ENCODE assay signal across 18 mouse cellular contexts in the genomic region with DNA sequence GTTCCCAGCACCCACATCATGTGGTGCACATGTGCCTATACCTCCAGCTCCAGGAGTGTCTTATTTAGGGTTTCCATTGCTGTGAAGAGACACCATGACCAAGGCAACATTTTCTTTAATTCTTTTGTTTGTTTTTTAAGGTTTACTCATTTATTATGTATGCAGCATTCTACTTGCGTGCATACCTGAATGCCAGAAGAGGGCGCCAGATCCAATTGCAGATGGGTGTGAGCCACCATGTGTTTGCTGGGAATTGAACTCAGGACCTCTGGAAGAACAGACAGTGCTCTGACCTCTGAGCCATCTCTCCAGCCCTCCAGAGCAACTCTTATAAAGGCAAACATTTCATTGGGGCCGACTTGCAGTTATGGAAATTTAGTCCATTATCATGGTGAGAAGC. TPM values are rescaled to one million over a fixed set of nuclear protein-coding genes. Genes with fewer than 3 reads are reported as not detected.
DNase-seq lines count a peak whose midpoint lies in the region; TF ChIP-seq lines count a peak whose summit lies in the region.
"Had no signal": no experiment of that assay in that cellular context is flagged by ENCODE, and none has a peak within 500 bp of the region (broad histone marks: within the 10 kb centered on the region; RNA-seq: fewer than 3 reads in every experiment).

No protein-coding gene starts in this region.

- H3K9me3 ChIP-seq in E14TG2a.4 (ENCODE audit: low read length) = no peaks in the 10 kb centered on the region
- H3K9me3 ChIP-seq: embryonic facial prominence, embryonic 10.5 days; heart, embryonic 12.5 days; midbrain, embryonic 10.5 days; neural tube, embryonic 12.5 days had no signal

- H3K4me3 ChIP-seq in gastrocnemius, adult 2 months = no peak overlapping the region
- no peak overlapping the region for H3K4me3 ChIP-seq in layer of hippocampus, adult 2 months
- no peak overlapping the region for H3K4me3 ChIP-seq in E14TG2a.4 (replicated peaks; ENCODE audit: low read length)
- H3K4me3 ChIP-seq: embryonic facial prominence, embryonic 10.5 days; heart, embryonic 12.5 days; hindbrain, embryonic 12.5 days; midbrain, embryonic 10.5 days; neural tube, embryonic 12.5 days had no signal

- DNase-seq in gastrocnemius, adult 2 months = no peak
- DNase-seq in gastrocnemius, adult 8-10 months (ENCODE audit: low spot score in 2 of 2) = no peak
- no peak for DNase-seq in layer of hippocampus, adult 2 months (ENCODE audit: low spot score in 2 of 2)
- DNase-seq in layer of hippocampus, adult 9-11 months = no peak
- peak; percentile 57 for DNase-seq in R1 (ENCODE audit: low read depth, low spot score)
- no peak for DNase-seq in adrenal gland, adult 18-20 months (ENCODE audit: low spot score in 2 of 2)
- DNase-seq: adrenal gland, adult 2 months; cerebellum, adult 8-10 months; gastrocnemius, postnatal 36 days; heart, postnatal 14 days; left cerebral cortex, postnatal 4 days had no signal

- intact Hi-C loops in gastrocnemius, adult 2 months (cut with DNase I) = no loop called here

- no peaks in the 10 kb centered on the region; the same call in 1 of the 2 replicates for H3K4me1 ChIP-seq in E14TG2a.4 (replicated peaks; ENCODE audit: low read depth, low read length)
- H3K4me1 ChIP-seq: embryonic facial prominence, embryonic 10.5 days; heart, embryonic 12.5 days; hindbrain, embryonic 12.5 days; midbrain, embryonic 10.5 days; neural tube, embryonic 12.5 days had no signal

- peak; percentile 4; the same call in 1 of the 2 replicates for TF ChIP-seq CTCF in gastrocnemius, adult 2 months (IDR thresholded peaks at IDR 0.05)
- peak; percentile 52 for TF ChIP-seq CTCF in layer of hippocampus, adult 2 months (conservative IDR thresholded peaks at IDR 0.05)
- peak; percentile 59 for TF ChIP-seq CTCF in E14TG2a.4 (conservative IDR thresholded peaks at IDR 0.05; ENCODE audit: low read length)

- no peak overlapping the region for H3K27ac ChIP-seq in gastrocnemius, adult 2 months
- no peak overlapping the region for H3K27ac ChIP-seq in layer of hippocampus, adult 2 months
- H3K27ac ChIP-seq: embryonic facial prominence, embryonic 10.5 days; hindbrain, embryonic 12.5 days; macrophage; midbrain, embryonic 10.5 days; neural tube, embryonic 12.5 days had no signal

- no peaks in the 10 kb centered on the region for H3K36me3 ChIP-seq in E14TG2a.4 (ENCODE audit: insufficient read depth, low read length)
- H3K36me3 ChIP-seq: embryonic facial prominence, embryonic 10.5 days; heart, embryonic 12.5 days; hindbrain, embryonic 12.5 days; midbrain, embryonic 10.5 days; neural tube, embryonic 12.5 days had no signal

- peaks cover 6% of the 10 kb centered on the region; the same call in 1 of the 2 replicates for H3K27me3 ChIP-seq in E14TG2a.4 (ENCODE audit: insufficient read depth, low read length)
- H3K27me3 ChIP-seq: hindbrain, embryonic 12.5 days; neural tube, embryonic 12.5 days had no signal

RNA-seq across cellular contexts. Expression of a gene that starts 21.2 kb away (rescaled TPM):
- 1 to 10 TPM; 9.2 to 9.8 TPM for total RNA-seq in gastrocnemius, adult 2 months (2021)
- 10 to 100 TPM in 2 of 4 experiments, 1 to 10 TPM in 2; 8.7 to 13.3 (median 10.3) TPM for total RNA-seq in gastrocnemius, adult 8-10 months (2022)
- total RNA-seq in layer of hippocampus, adult 2 months (2021) = 10 to 100 TPM; 57.7 to 65.8 TPM
- 100 to 1,000 TPM; 143 to 408 TPM for total RNA-seq in adrenal gland, adult 18-20 months (2021)

Comparison
In these comparisons a context has a peak if more than half of its experiments do, and no peak if none do; other contexts are left out.
1. CTCF ChIP-seq: peak in every context shown above with its lines; median percentile 59 in E14TG2a.4; 52 in layer of hippocampus, adult 2 months; 4 in gastrocnemius, adult 2 months.
2. RNA of a gene that starts 21.2 kb away (total RNA-seq): 143 to 408 TPM in adrenal gland, adult 18-20 months and 57.7 to 65.8 TPM in layer of hippocampus, adult 2 months; 8.7 to 13.3 TPM in gastrocnemius, adult 8-10 months and 9.2 to 9.8 TPM in gastrocnemius, adult 2 months; every median in the first group is over 4 times any median in the second.